Mouse (Mus musculus) neural tube, embryonic 11.5 days (tissue): ENCODE measurements around the gene P4ha1. TPM values are rescaled to one million over a fixed set of nuclear protein-coding genes. Genes with fewer than 3 reads are reported as not detected.

Experiments
- ATAC-seq: fragments of 200-750 bp; cut with Nextera tagmentation; 2 replicates; pipeline ENCODE4 v1.8.0; 2017; ENCODE audit warnings: moderate number of reproducible peaks, mild to moderate bottlenecking, moderate TSS enrichment, moderate library complexity; ENCODE audit not compliant: insufficient read depth, low FRiP score, low TSS enrichment
- DNase-seq: peaks from one replicate; pipeline ENCODE4 v3.0.0-alpha.2; 2015; ENCODE audit warnings: low spot score
- H3K27ac ChIP-seq: fragments of 300-500 bp; sonication (generic); 2 replicates; pipeline ENCODE4 v1.5.1; 2014; ENCODE audit warnings: low read depth, mild to moderate bottlenecking, low read length
- H3K27me3 ChIP-seq: fragments of 300-500 bp; sonication (generic); 2 replicates; pipeline ENCODE4 v1.6.1; 2014; ENCODE audit warnings: mild to moderate bottlenecking, low read length, mixed read lengths; ENCODE audit not compliant: control insufficient read depth, insufficient read depth
- H3K36me3 ChIP-seq: fragments of 300-500 bp; sonication (generic); 2 replicates; pipeline ENCODE4 v1.6.1; 2014; ENCODE audit warnings: mild to moderate bottlenecking, low read length, moderate library complexity, mixed read lengths; ENCODE audit not compliant: control insufficient read depth, insufficient read depth
- H3K4me1 ChIP-seq: fragments of 300-500 bp; sonication (generic); 2 replicates; pipeline ENCODE4 v1.6.1; 2014; ENCODE audit warnings: low read length, mixed read lengths; ENCODE audit not compliant: control insufficient read depth, insufficient read depth
- H3K4me2 ChIP-seq: fragments of 300-500 bp; sonication (generic); 2 replicates; pipeline ENCODE4 v1.6.1; 2014; ENCODE audit warnings: low read depth, mild to moderate bottlenecking, moderate library complexity
- H3K4me3 ChIP-seq: fragments of 300-500 bp; sonication (generic); 2 replicates; pipeline ENCODE4 v1.5.1; 2014; ENCODE audit warnings: low read depth, low read length
- H3K9ac ChIP-seq: fragments of 300-500 bp; sonication (generic); 2 replicates; pipeline ENCODE4 v1.6.1; 2014; ENCODE audit warnings: mild to moderate bottlenecking, low read length
- H3K9me3 ChIP-seq: fragments of 300-500 bp; sonication (generic); 2 replicates; pipeline ENCODE4 v1.6.1; 2016; ENCODE audit warnings: low read length; ENCODE audit not compliant: control insufficient read depth
- WGBS: fragments of 180-500 bp; shearing (Covaris S2); extraction: QIAGEN DNeasy Blood & Tissue Kit; methylation state at CpG from one replicate; pipeline ENCODE4 v1.1.7; 2014; 5-methylcytosine and 5-hydroxymethylcytosine counted together
- polyA plus RNA-seq: library from polyadenylated mRNA; unstranded; fragments of >200 nt; fragmentation: Nextera tagmentation; extraction: Ambion mirVana; gene quantifications from 2 replicates; pipeline ENCODE4 v1.2.1, GENCODE M21; 2014

P4ha1 gene
- polyA plus RNA-seq, 1 experiment from 2014 or later, result 56.1 TPM

- Histone ChIP-seq H3K4me3 (no peak overlapping the region), H3K27ac (no peak overlapping the region), H3K27me3 (no peaks in the 10 kb centered on the region), H3K4me1 (no peaks in the 10 kb centered on the region), H3K9ac (no peak overlapping the region), H3K36me3 (no peaks in the 10 kb centered on the region), H3K4me2 (no peak overlapping the region), H3K9me3 (no peaks in the 10 kb centered on the region)
- no peak for ATAC-seq
- DNase-seq, result no peak
- WGBS, result 92% methylated on average over 6 of the region's 6 CpGs
These were observed 8.6 kb downstream of the P4ha1 start for GRCm38 (mm10) chr10:59331546-59332256.

- WGBS, result 84% methylated on average over 4 of the region's 4 CpGs
- H3K9me3 ChIP-seq, result no peaks in the 10 kb centered on the region
- no peaks in the 10 kb centered on the region for H3K27me3 ChIP-seq
- no peak overlapping the region for H3K27ac ChIP-seq
- no peaks in the 10 kb centered on the region for H3K4me1 ChIP-seq
- H3K4me3 ChIP-seq, result no peak overlapping the region
- H3K9ac ChIP-seq, result no peak overlapping the region
- DNase-seq (no peak), ATAC-seq (no peak)
- no peak overlapping the region for H3K4me2 ChIP-seq
- 0 out of 2 replicates have a peak, but pooled peaks cover 5% of the 10 kb centered on the region for H3K36me3 ChIP-seq
These were observed 10.3 kb downstream of the P4ha1 start for GRCm38 (mm10) chr10:59333400-59333799.

DNA sequence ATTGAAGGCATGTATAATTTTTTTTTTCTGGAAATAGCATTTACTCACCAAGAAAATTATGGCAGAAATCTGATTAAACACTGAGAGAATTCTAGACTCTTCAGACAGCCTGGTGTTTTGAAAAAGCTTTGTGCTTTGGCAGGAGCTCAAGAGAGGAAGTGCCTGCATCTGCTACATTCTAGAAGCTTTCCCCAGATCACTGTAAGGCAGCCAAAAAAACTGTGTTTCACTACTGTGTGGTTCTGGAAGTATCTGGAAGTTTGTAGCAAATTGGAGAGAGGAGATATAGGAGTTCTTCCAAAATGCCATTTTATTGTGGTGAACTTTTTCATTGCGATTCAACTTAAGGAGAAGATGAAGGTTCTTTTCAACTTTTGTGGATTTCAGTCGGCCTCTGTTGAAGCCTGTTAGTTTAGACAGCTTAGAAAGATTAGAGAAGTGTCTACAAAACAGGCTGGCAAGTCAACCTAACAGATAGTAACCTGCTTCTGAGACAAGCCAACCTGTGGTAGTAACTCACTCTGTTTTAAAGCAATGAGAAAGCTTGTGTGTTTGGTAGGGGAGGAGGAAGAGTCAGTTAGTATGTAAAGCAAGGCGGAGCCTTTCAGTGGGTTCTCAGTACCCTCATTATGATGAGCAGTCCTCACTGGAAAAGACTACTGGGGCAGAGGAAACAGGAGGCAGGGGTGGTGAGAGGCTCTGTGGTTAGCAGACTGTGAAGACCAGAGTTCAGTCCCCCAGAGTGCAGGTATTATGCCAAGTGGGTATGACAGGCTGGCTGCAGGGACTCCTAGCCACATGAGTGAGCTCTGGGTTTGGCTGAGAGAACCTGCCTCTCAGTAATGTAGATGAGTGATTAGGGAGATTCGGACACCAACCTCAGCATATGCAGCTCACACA lies 12.1 kb downstream of the P4ha1 start:
- no peaks in the 10 kb centered on the region for H3K9me3 ChIP-seq
- no peaks in the 10 kb centered on the region for H3K4me1 ChIP-seq
- DNase-seq (no peak), ATAC-seq (no peak)
- H3K27ac ChIP-seq, result no peak overlapping the region
- no peaks in the 10 kb centered on the region for H3K27me3 ChIP-seq
- no peak overlapping the region for H3K9ac ChIP-seq
- H3K36me3 ChIP-seq, result peaks cover 8% of the 10 kb centered on the region; the same call in 1 of the 2 replicates
- 82% methylated on average over 4 of the region's 4 CpGs for WGBS
- no peak overlapping the region for H3K4me2 ChIP-seq
- H3K4me3 ChIP-seq, result no peak overlapping the region

DNA sequence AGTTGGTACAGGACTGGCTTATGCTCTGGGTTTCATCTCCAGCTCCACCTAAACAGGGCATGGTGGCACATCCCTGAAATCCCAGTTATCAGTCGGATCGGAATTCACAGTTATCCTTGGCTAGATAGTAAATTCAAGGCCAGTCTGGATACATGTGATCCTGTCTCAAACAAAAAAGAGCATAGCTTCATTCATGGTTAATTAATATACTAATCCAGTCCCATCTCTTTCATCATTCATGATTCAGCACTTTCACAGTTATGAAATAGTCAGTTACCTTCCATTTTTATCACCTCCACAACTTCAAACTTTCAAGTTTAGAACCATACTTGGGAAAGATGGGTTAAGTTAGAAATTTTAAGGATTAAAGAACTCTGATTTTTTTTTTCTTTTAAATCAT lies 13.0 kb downstream of the P4ha1 start:
- no peak for ATAC-seq
- H3K4me1 ChIP-seq, result no peaks in the 10 kb centered on the region
- WGBS, result 94% methylated on average over 2 of the region's 2 CpGs
- no peak overlapping the region for H3K4me3 ChIP-seq
- no peaks in the 10 kb centered on the region for H3K27me3 ChIP-seq
- H3K9me3 ChIP-seq, result no peaks in the 10 kb centered on the region
- H3K36me3 ChIP-seq, result peaks cover 8% of the 10 kb centered on the region; the same call in 1 of the 2 replicates
- H3K9ac ChIP-seq, result no peak overlapping the region
- DNase-seq, result no peak
- no peak overlapping the region for H3K4me2 ChIP-seq
- H3K27ac ChIP-seq, result no peak overlapping the region

DNA sequence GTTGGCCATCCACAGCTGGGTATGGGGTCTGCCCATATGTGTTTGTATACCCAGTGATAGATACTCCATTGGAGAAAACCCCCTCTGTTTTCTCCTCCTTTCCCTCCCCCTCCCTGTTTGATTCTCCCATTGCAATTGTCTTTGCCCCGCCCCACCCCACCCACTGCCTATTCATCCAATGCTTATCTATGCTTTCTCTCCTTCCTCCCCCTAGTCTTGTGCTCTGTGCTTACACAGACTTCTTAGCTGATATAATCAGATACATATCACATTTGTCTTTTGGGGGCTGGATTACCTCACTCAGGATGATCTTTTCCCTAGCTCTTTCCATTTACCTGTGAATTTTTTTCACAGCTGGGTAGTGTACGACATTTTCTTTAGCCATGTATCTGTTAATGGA lies 23.5 kb downstream of the P4ha1 start:
- 96% methylated on average over 2 of the region's 2 CpGs for WGBS
- Histone ChIP-seq H3K36me3 (peaks cover 19% of the 10 kb centered on the region), H3K9ac (no peak overlapping the region), H3K27me3 (no peaks in the 10 kb centered on the region), H3K4me1 (no peaks in the 10 kb centered on the region), H3K9me3 (no peaks in the 10 kb centered on the region), H3K4me2 (no peak overlapping the region), H3K4me3 (no peak overlapping the region), H3K27ac (no peak overlapping the region)
- DNase-seq (no peak), ATAC-seq (no peak)

DNA sequence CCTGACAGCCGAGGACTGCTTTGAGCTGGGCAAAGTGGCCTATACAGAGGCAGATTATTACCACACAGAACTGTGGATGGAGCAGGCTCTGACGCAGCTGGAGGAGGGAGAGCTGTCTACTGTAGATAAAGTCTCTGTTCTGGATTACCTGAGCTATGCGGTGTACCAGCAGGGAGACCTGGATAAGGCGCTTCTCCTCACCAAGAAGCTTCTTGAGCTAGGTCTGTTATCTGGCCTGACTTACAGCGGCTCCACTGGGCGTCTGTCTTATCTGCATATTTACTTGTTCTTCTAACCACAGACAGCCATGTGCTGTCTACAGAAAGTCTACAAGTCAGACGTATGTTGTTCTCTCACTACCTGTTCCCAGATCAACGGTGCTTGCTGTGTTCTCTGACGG lies 25.1 kb downstream of the P4ha1 start:
- no peaks in the 10 kb centered on the region for H3K27me3 ChIP-seq
- no peak for DNase-seq
- no peak overlapping the region for H3K27ac ChIP-seq
- H3K36me3 ChIP-seq, result peaks cover 21% of the 10 kb centered on the region
- no peak for ATAC-seq
- no peak overlapping the region for H3K4me2 ChIP-seq
- no peaks in the 10 kb centered on the region for H3K4me1 ChIP-seq
- no peak overlapping the region for H3K4me3 ChIP-seq
- WGBS, result 94% methylated on average over 9 of the region's 9 CpGs
- no peak overlapping the region for H3K9ac ChIP-seq
- H3K9me3 ChIP-seq, result no peaks in the 10 kb centered on the region

DNA sequence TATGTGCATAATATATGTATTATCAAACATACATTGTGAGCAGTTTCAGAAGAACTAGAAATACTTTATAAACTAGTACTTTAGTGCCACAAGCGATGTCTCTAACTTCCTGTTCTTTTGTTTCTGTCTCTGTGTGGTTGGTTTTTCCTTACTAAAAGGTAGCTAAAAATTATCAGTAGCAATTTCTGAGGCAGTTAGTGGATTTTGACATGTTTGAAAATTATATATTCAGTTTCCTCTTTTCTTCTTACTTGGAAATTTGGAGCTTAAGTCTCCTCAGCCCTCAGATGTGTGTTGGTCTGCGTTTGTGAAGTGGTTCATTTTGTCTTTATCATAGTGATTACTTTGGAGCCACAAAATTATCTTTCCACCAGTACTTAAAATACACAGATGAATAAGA lies 26.4 kb downstream of the P4ha1 start:
- DNase-seq (no peak), ATAC-seq (no peak)
- Histone ChIP-seq H3K36me3 (peaks cover 21% of the 10 kb centered on the region), H3K9ac (no peak overlapping the region), H3K4me2 (no peak overlapping the region), H3K27ac (no peak overlapping the region), H3K9me3 (no peaks in the 10 kb centered on the region), H3K4me3 (no peak overlapping the region), H3K4me1 (no peaks in the 10 kb centered on the region), H3K27me3 (no peaks in the 10 kb centered on the region)
- 96% methylated on average over 2 of the region's 2 CpGs for WGBS

DNA sequence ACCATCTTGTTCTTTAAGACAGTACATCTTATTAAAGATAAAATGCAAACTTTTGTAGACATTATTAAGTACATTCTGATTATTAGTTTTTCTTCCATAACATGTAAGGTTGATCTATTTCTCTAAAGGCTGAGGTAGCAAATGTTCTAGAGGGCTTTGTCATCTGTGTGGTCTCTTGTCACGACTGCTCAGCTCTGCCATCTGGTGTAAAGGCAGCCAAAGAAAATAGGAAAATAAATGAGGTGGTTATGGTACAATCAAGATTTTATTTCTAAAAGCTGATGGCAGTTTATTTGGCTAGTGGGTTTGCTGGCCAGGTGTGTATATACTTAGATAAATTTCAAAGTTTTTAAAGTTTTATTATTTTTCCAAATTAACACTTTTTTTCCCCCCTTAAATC lies 30.0 kb downstream of the P4ha1 start:
- 45% methylated on average over 1 of the region's 1 CpGs for WGBS
- DNase-seq (no peak), ATAC-seq (no peak)

More for the DNA sequence above, 30.0 kb downstream of the P4ha1 start:
- no peaks in the 10 kb centered on the region for H3K27me3 ChIP-seq
- no peak overlapping the region for H3K4me3 ChIP-seq
- H3K4me2 ChIP-seq, result no peak overlapping the region
- H3K9me3 ChIP-seq, result no peaks in the 10 kb centered on the region
- no peaks in the 10 kb centered on the region for H3K4me1 ChIP-seq
- no peak overlapping the region for H3K27ac ChIP-seq
- H3K9ac ChIP-seq, result no peak overlapping the region
- H3K36me3 ChIP-seq, result peaks cover 17% of the 10 kb centered on the region
